Comparison of ENCODE assay signal across 8 mouse cellular contexts in the genomic region with DNA sequence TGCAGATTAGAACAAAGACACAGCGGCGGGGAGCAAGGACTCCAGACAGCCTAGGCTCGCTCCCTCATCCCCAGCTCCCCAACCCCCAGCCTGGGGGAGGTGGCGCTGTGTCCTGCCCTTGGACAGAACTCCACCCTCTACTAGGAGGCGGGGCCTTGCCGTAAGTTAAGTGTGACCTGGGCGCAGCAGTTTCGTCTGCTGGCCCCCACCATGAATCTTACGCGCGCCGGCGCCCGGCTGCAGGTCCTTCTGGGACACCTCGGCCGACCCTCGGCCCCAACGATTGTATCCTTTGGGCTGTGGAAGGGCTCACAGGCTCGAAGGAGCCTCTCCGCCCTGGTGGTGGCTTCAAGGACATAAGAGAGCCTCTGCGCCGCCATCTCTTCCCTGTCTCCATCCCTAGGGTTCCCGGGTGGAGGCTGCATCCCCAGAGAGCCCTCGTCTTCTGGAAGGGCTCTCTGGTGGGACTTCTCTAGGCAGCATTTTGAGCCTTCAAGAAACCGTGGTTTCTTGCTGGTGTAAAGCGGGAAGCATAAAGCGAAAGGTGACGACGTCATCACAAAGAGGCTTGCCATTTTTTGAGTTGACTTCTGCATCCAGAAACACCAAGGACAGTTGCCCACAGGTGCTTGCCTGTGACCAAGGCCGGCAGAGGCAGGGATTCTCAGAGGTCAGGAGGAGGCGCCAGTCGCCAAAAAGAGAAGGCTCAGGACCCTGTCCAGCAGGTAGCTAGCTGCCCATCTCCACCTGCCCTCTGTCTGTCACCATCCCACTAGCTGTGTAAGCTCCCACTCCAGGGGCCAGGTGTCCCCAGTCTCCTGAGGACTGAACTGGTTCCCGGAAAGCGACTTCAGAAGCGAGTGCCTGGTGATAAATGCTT. TPM values are rescaled to one million over a fixed set of nuclear protein-coding genes. Genes with fewer than 3 reads are reported as not detected.
DNase-seq lines count a peak whose midpoint lies in the region; ATAC-seq lines count a peak whose summit lies in the region.

A gene (plus strand): TSS at position 160 of the 880 bp plus-strand sequence.

- H3K27me3 ChIP-seq in intestine, embryonic 14.5 days (replicated peaks; ENCODE audit: control insufficient read depth, insufficient read depth, low read length): no peaks in the 10 kb centered on the region

- peak within 1 kb of the TSS; percentile 68 for H3K4me3 ChIP-seq in intestine, embryonic 14.5 days (ENCODE audit: low read depth, low read length)

- intact Hi-C loops in gastrocnemius, postnatal 36 days (cut with DNase I): no loop called here
- intact Hi-C loops in left cerebral cortex, postnatal 10 days (cut with DNase I): loop anchor here (10.0 kb wide), 1 partner anchor 146 kb away; a partner anchor contains a TSS

- peak within 1 kb of the TSS; percentile 65 for H3K4me2 ChIP-seq in intestine, embryonic 14.5 days (ENCODE audit: low read length)

- peak; percentile 92 for ATAC-seq in intestine, embryonic 14.5 days (replicated peaks; ENCODE audit: low FRiP score, low TSS enrichment, low read depth)
- peak; percentile 93 for ATAC-seq in megakaryocyte progenitor cell, adult 5-6 weeks (replicated peaks; ENCODE audit: poor library complexity)

- peak within 1 kb of the TSS; percentile 79 for H3K27ac ChIP-seq in intestine, embryonic 14.5 days (ENCODE audit: low read depth)

- peak; percentile 97 for DNase-seq in adrenal gland, adult 2 months
- DNase-seq in embryo, embryonic 11.5 days (ENCODE audit: low read depth, low spot score): peak; percentile 76
- DNase-seq in gastrocnemius, postnatal 36 days: peak; percentile 83 to 85
- peak; percentile 88 for DNase-seq in intestine, embryonic 14.5 days (ENCODE audit: low spot score)
- DNase-seq in left cerebral cortex, postnatal 10 days (ENCODE audit: extremely low spot score in 1 of 2, low spot score in 2 of 2): peak; percentile 62 to 92
- peak; percentile 82 for DNase-seq in right cerebral cortex, postnatal 10 days (ENCODE audit: low spot score in 2 of 2)
- peak; percentile 90 for DNase-seq in urinary bladder, postnatal 14 days (ENCODE audit: low spot score)

- H3K9me3 ChIP-seq in intestine, embryonic 14.5 days (ENCODE audit: control insufficient read depth, low read length): no peaks in the 10 kb centered on the region

- 7% methylated on average over 35 of the region's 35 CpGs for WGBS in intestine, embryonic 14.5 days

- peak within 1 kb of the TSS; percentile 75 for H3K9ac ChIP-seq in intestine, embryonic 14.5 days (ENCODE audit: low read length)

- peaks cover 3% of the 10 kb centered on the region; the same call in 1 of the 2 replicates for H3K4me1 ChIP-seq in intestine, embryonic 14.5 days (replicated peaks; ENCODE audit: control insufficient read depth, insufficient read depth, low read length)

- H3K36me3 ChIP-seq in intestine, embryonic 14.5 days (ENCODE audit: control insufficient read depth, insufficient read depth, low read length): no peaks in the 10 kb centered on the region

RNA-seq across cellular contexts. Expression of the gene that starts here (rescaled TPM):
- total RNA-seq in adrenal gland, adult 2 months (2021): 100 to 1,000 TPM; 294 to 361 TPM
- 117 and 149 TPM in 2 replicates for polyA plus RNA-seq in adrenal gland, adult 2 months (2012; rRNA removed)
- total RNA-seq in gastrocnemius, postnatal 36 days (2021): 100 to 1,000 TPM; 175 to 183 TPM
- 62.3 and 62.9 TPM in 2 replicates for polyA plus RNA-seq in intestine, embryonic 14.5 days (2014; fragmentation: Nextera tagmentation; extraction: Ambion mirVana)
- total RNA-seq in left cerebral cortex, postnatal 10 days (2021): 10 to 100 TPM; 58.8 to 63.2 TPM
- total RNA-seq in megakaryocyte progenitor cell, adult 5-6 weeks (2015): 79.9 and 87.4 TPM in 2 replicates
- total RNA-seq in megakaryocyte progenitor cell, adult 5-6 weeks (2017): 38.5 and 41.9 TPM in 2 replicates

Comparison
In these comparisons a context has a peak if more than half of its experiments do, and no peak if none do; other contexts are left out.
1. Peak in every context shown above with its lines: DNase-seq, ATAC-seq, H3K4me3 ChIP-seq and H3K27ac ChIP-seq.